Mouse (Mus musculus) CH12.LX (cell line): Measurements from ENCODE around the gene Cxcl10. TPM values are rescaled to one million over a fixed set of nuclear protein-coding genes. Genes with fewer than 3 reads are reported as not detected.

Experiments used
- DNase-seq: peaks from one replicate; pipeline ENCODE4 v3.0.0-alpha.2; 2013; ENCODE audit errors: extremely low read depth
- H3K27ac ChIP-seq: 2 replicates; pipeline ENCODE4 v1.5.1; 2012; ENCODE audit warnings: low read depth, mild to moderate bottlenecking, control low read depth, moderate library complexity; ENCODE audit not compliant: insufficient read depth
- H3K27me3 ChIP-seq: replicated peaks from 2 replicates; pipeline ENCODE3; 2012; ENCODE audit warnings: inconsistent platforms
- H3K36me3 ChIP-seq, 2 experiments: replicated peaks in 1 of 2; 2 replicates each; pipeline versions ENCODE3 to v1.6.1; 2012; ENCODE audit warnings: inconsistent platforms in 1 of 2, low read length in 1 of 2, mild to moderate bottlenecking in 1 of 2, mixed read lengths in 1 of 2, moderate library complexity in 1 of 2; ENCODE audit not compliant: control insufficient read depth in 1 of 2, insufficient read depth in 1 of 2
- H3K4me1 ChIP-seq, 2 experiments: 2 replicates each; pipeline ENCODE4 v1.6.1; 2012; ENCODE audit warnings: inconsistent platforms in 1 of 2, moderate library complexity in 1 of 2; ENCODE audit not compliant: insufficient read depth in 2 of 2, control insufficient read depth in 1 of 2
- H3K4me2 ChIP-seq: 2 replicates; pipeline ENCODE4 v1.6.1; 2012; ENCODE audit warnings: low read depth, mild to moderate bottlenecking, control low read depth; ENCODE audit not compliant: poor library complexity, insufficient read depth, severe bottlenecking
- H3K4me3 ChIP-seq, 3 experiments: fragments of 150-350 bp in 1 of 3; sonication (generic) in 1 of 3; replicated peaks in 1 of 3; 2 replicates each; pipeline versions ENCODE3 to v1.5.1; 2011 to 2012; ENCODE audit warnings: low read depth in 2 of 3, low read length in 2 of 3, mild to moderate bottlenecking in 2 of 3, moderate library complexity in 2 of 3, control low read depth in 1 of 3, improper control_type of control experiment in 1 of 3, inconsistent platforms in 1 of 3, mixed read lengths in 1 of 3; ENCODE audit not compliant: poor library complexity in 1 of 3
- H3K79me2 ChIP-seq: replicated peaks from 2 replicates; pipeline ENCODE4 v1.6.1; 2012; ENCODE audit warnings: mild to moderate bottlenecking, moderate library complexity; ENCODE audit not compliant: control insufficient read depth, poor library complexity, insufficient read depth, severe bottlenecking; ENCODE audit errors: extremely low read depth
- H3K9ac ChIP-seq: 2 replicates; pipeline ENCODE4 v1.6.1; 2012; ENCODE audit warnings: low read depth, mild to moderate bottlenecking, control low read depth, moderate library complexity; ENCODE audit not compliant: insufficient read depth
- H3K9me3 ChIP-seq: replicated peaks from 2 replicates; pipeline ENCODE3; 2012; ENCODE audit warnings: low read length, inconsistent platforms, mixed read lengths
- CHD1 ChIP-seq: IDR thresholded peaks from 2 replicates; pipeline ENCODE4 v1.6.1; 2012; ENCODE audit warnings: low read depth, low read length, improper control_type of control experiment, inconsistent platforms
- CHD2 ChIP-seq: IDR thresholded peaks from 2 replicates; pipeline ENCODE4 v1.6.1; 2011; ENCODE audit warnings: low read length, improper control_type of control experiment
- E2F4 ChIP-seq: IDR thresholded peaks from 2 replicates; pipeline ENCODE4 v1.6.1; 2011; ENCODE audit warnings: low read depth, low read length, improper control_type of control experiment; ENCODE audit not compliant: insufficient replicate concordance
- ELF1 ChIP-seq: IDR thresholded peaks from 2 replicates; pipeline ENCODE4 v1.6.1; 2014; ENCODE audit warnings: low read depth, mild to moderate bottlenecking, inconsistent platforms, low read length, improper control_type of control experiment
- EP300 ChIP-seq: IDR thresholded peaks from 2 replicates; pipeline ENCODE4 v1.6.1; 2011; ENCODE audit warnings: low read length, improper control_type of control experiment
- HCFC1 ChIP-seq: IDR thresholded peaks from 2 replicates; pipeline ENCODE4 v1.6.1; 2012; ENCODE audit warnings: low read depth, mild to moderate bottlenecking, inconsistent platforms, low read length, improper control_type of control experiment
- IRF4 ChIP-seq: IDR thresholded peaks from 2 replicates; pipeline ENCODE4 v1.6.1; 2014; ENCODE audit warnings: low read depth, mild to moderate bottlenecking, inconsistent platforms, low read length, improper control_type of control experiment
- JUND ChIP-seq: conservative IDR thresholded peaks from 2 replicates; pipeline ENCODE4 v1.6.1; 2011; ENCODE audit warnings: low read depth, low read length, improper control_type of control experiment
- MAFK ChIP-seq: IDR thresholded peaks from 2 replicates; pipeline ENCODE4 v1.6.1; 2011; ENCODE audit warnings: low read length, improper control_type of control experiment; ENCODE audit not compliant: insufficient replicate concordance
- MAZ ChIP-seq: IDR thresholded peaks from 2 replicates; pipeline ENCODE4 v1.6.1; 2012; ENCODE audit warnings: low read depth, mild to moderate bottlenecking, inconsistent platforms, low read length, improper control_type of control experiment, moderate library complexity
- NELFE ChIP-seq: IDR thresholded peaks from 2 replicates; pipeline ENCODE4 v1.6.1; 2011; ENCODE audit warnings: low read depth, low read length, improper control_type of control experiment
- NRF1 ChIP-seq: IDR thresholded peaks from 2 replicates; pipeline ENCODE4 v1.6.1; 2014; ENCODE audit warnings: low read depth, mild to moderate bottlenecking, inconsistent platforms, low read length, improper control_type of control experiment, moderate library complexity
- PAX5 ChIP-seq: IDR thresholded peaks from 2 replicates; pipeline ENCODE4 v1.6.1; 2012; ENCODE audit warnings: low read length, inconsistent platforms, mixed read lengths
- POLR2A ChIP-seq: IDR thresholded peaks from 2 replicates; pipeline ENCODE4 v1.6.1; 2011; ENCODE audit warnings: low read depth, mild to moderate bottlenecking, improper control_type of control experiment, low read length
- POLR2AphosphoS2 ChIP-seq: IDR thresholded peaks from 2 replicates; pipeline ENCODE4 v1.6.1; 2011; ENCODE audit warnings: low read depth, low read length, improper control_type of control experiment
- RAD21 ChIP-seq: IDR thresholded peaks from 2 replicates; pipeline ENCODE4 v1.6.1; 2011; ENCODE audit warnings: low read depth, mild to moderate bottlenecking, low read length, improper control_type of control experiment, moderate library complexity
- RCOR1 ChIP-seq: conservative IDR thresholded peaks from 2 replicates; pipeline ENCODE4 v1.6.1; 2012; ENCODE audit warnings: low read depth, mild to moderate bottlenecking, inconsistent platforms, low read length, improper control_type of control experiment
- SMC3 ChIP-seq: IDR thresholded peaks from 2 replicates; pipeline ENCODE4 v1.6.1; 2011; ENCODE audit warnings: low read depth, low read length, improper control_type of control experiment
- TBP ChIP-seq: conservative IDR thresholded peaks from 2 replicates; pipeline ENCODE4 v1.6.1; 2011; ENCODE audit warnings: low read depth, low read length, improper control_type of control experiment
- TCF12 ChIP-seq: IDR thresholded peaks from 2 replicates; pipeline ENCODE4 v1.6.1; 2014; ENCODE audit warnings: low read depth, mild to moderate bottlenecking, inconsistent platforms, low read length, improper control_type of control experiment
- USF1 ChIP-seq: IDR thresholded peaks from 2 replicates; pipeline ENCODE4 v1.6.1; 2014; ENCODE audit warnings: low read depth, mild to moderate bottlenecking, inconsistent platforms, low read length, improper control_type of control experiment
- ZC3H11A ChIP-seq: IDR thresholded peaks from 2 replicates; pipeline ENCODE4 v1.6.1; 2012; ENCODE audit warnings: low read depth, mild to moderate bottlenecking, inconsistent platforms, low read length, improper control_type of control experiment
- ZMIZ1 ChIP-seq: IDR thresholded peaks from 2 replicates; pipeline ENCODE4 v1.6.1; 2012; ENCODE audit warnings: low read depth, mild to moderate bottlenecking, inconsistent platforms, low read length, improper control_type of control experiment
- dilution Hi-C: fragments of 300-500 bp; cut with MboI; formaldehyde crosslinking; loops from 2 replicates; pipeline ENCODE4 v1.14.3; 2020; ENCODE audit warnings: low sequenced_read_pairs; ENCODE audit not compliant: extremely low pct_unique_long_range_greater_than_20kb, extremely low pct_ligation_motif_present
- in situ Hi-C: fragments of 300-500 bp; cut with MboI; formaldehyde crosslinking; loops from 3 replicates; pipeline ENCODE4 v1.14.3; 2019; ENCODE audit warnings: low sequenced_read_pairs, low pct_ligation_motif_present, low pct_unique_long_range_greater_than_20kb, mixed read lengths
- polyA plus RNA-seq: library from polyadenylated mRNA; unstranded; fragments of >175 nt; gene quantifications from 2 replicates; pipeline ENCODE4 v1.2.1, GENCODE M21; 2012; ENCODE audit warnings: low read depth; ENCODE audit not compliant: insufficient read length
- total RNA-seq, 2 experiments: library from RNA; depleted of rRNA; stranded (reverse); fragments of 300-350 nt in 1 of 2; fragments of >200 nt in 1 of 2; gene quantifications; 2 replicates each; pipeline ENCODE4 v1.2.3; 2012 to 2014

The Cxcl10 gene
- total and polyA plus RNA-seq, 3 experiments, result 0.30 to 4.9 (median 2.6) TPM

DNA sequence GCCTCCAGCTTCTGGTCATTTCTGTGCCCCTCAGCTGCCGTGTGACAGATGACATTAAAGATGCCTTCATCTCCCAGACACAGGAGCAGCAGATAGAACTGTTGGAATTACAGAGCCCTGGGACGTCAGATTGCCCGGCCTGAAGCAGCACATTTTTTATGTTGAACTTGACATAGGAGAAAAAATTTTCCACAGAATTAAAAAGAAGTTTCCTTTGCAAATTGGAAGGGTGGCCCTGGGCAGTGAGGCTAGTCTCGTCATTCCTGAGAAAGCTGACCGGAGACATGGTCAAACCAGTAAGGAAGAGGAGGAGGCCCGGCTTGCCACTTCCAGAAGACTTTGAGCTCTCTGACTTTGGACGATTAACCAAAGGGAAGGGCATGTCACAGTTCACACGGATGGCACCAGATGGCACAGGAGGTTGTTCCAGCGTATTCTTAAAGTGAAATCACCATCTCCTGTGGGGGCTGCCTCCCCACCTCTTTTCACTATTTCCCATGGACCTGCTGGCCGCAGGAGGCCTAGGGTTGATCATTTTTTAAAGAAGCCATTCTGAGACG is 16.5 kb upstream of the Cxcl10 start:
- peaks cover 6% of the 10 kb centered on the region for H3K27me3 ChIP-seq

DNA sequence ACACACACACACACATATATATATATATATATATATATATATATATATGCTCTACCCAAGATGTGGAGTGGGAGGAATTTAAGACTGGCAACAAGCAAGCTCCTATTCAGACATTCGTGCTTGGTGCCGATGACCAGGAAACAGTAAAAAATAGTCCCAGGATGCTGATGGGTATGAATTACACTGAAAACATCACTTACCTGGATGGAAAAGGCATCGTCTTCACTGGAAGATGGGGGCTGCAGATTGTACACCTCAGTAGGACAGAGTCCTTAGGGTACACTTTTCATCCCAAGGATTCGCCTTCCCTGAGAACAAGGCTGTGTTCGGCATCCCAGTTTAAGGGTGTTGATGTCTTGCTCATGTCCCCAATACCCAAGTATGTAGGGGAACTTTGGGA is 15.3 kb upstream of the Cxcl10 start:
- dilution Hi-C loops (no loop called here), in situ Hi-C loops (no loop called here)

More for the DNA sequence above, 16.5 kb upstream of the Cxcl10 start:
- H3K36me3 ChIP-seq, result no peaks in the 10 kb centered on the region
- H3K27ac ChIP-seq, result no peak overlapping the region
- in situ Hi-C loops (no loop called here), dilution Hi-C loops (no loop called here)
- peaks cover 2 to 13% of the 10 kb centered on the region in 2 experiments; a peak in 3 of 4 replicates for H3K4me1 ChIP-seq
- DNase-seq, result no peak
- no peak overlapping the region for H3K4me3 ChIP-seq
- TF ChIP-seq RCOR1, result no peak
- no peak for TF ChIP-seq POLR2AphosphoS2
- TF ChIP-seq SMC3, result no peak
- no peak for TF ChIP-seq ZMIZ1
- TF ChIP-seq TCF12, result no peak
- no peak for TF ChIP-seq PAX5
- TF ChIP-seq RAD21, result no peak
- TF ChIP-seq POLR2A, result no peak
- no peak for TF ChIP-seq MAFK
- TF ChIP-seq E2F4, result no peak
- no peak for TF ChIP-seq USF1
- no peak for TF ChIP-seq CHD2
- no peak for TF ChIP-seq EP300
- no peak for TF ChIP-seq NRF1
- TF ChIP-seq IRF4, result no peak
- no peak for TF ChIP-seq JUND
- no peak for TF ChIP-seq HCFC1
- no peaks in the 10 kb centered on the region for H3K79me2 ChIP-seq
- H3K9me3 ChIP-seq, result no peaks in the 10 kb centered on the region
- no peak overlapping the region for H3K4me2 ChIP-seq
- H3K9ac ChIP-seq, result no peak overlapping the region

More for the DNA sequence above, 15.3 kb upstream of the Cxcl10 start:
- H3K27ac ChIP-seq, result no peak overlapping the region
- no peaks in the 10 kb centered on the region for H3K79me2 ChIP-seq
- H3K36me3 ChIP-seq, result no peaks in the 10 kb centered on the region
- no peaks in the 10 kb centered on the region for H3K9me3 ChIP-seq
- peaks cover 6% of the 10 kb centered on the region for H3K27me3 ChIP-seq
- peaks cover under 1 to 7% of the 10 kb centered on the region in 2 experiments; a peak in 3 of 4 replicates for H3K4me1 ChIP-seq
- no peak overlapping the region for H3K4me2 ChIP-seq
- no peak overlapping the region for H3K9ac ChIP-seq
- no peak overlapping the region for H3K4me3 ChIP-seq
- TF ChIP-seq NRF1 (no peak), TCF12 (no peak), POLR2AphosphoS2 (no peak), CHD1 (no peak), USF1 (no peak), EP300 (no peak), MAZ (no peak), MAFK (no peak), TBP (no peak), HCFC1 (no peak), ELF1 (no peak), ZC3H11A (no peak), NELFE (no peak)
- TF ChIP-seq, all 38 proteins: peak for 0
- DNase-seq, result no peak
